Mouse (Mus musculus) mesoderm, embryonic 11.5 days (tissue): ENCODE measurements at regions not wholly inside any gene's neighbourhood (a gene's known extent, or its start where the extent isn't known, plus 50 kb on each side); places are given as distances from the start of the nearest gene placed in this dataset.
A peak's percentile ranks its signal among the peaks of the same experiment; 100 is the strongest.

ENCODE experiments used
- DNase-seq: peaks from one replicate; pipeline ENCODE4 v3.0.0-alpha.2; 2012; ENCODE audit warnings: low read depth, low spot score

DNA sequence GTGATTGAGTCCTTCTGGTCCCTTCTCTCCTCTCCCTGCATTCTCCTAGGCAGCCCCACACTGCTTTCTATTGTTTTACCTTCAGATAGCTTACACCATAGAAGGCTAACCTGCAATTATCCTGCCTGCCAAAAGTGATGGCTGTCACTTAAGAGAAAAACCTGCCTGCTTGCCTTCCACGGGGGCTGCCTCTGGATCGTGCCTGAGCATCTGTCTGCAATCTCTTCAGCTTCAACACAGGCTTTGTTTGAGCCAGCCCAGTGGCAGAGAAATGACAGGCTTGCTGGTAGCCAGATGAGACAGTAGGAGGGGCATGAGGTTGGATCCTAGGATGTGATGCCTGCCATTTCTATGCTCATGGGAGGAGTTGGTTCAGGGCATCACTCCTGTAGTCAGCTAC, 345.2 kb upstream of the Tshz3 start:
- DNase-seq, result no peak

DNA sequence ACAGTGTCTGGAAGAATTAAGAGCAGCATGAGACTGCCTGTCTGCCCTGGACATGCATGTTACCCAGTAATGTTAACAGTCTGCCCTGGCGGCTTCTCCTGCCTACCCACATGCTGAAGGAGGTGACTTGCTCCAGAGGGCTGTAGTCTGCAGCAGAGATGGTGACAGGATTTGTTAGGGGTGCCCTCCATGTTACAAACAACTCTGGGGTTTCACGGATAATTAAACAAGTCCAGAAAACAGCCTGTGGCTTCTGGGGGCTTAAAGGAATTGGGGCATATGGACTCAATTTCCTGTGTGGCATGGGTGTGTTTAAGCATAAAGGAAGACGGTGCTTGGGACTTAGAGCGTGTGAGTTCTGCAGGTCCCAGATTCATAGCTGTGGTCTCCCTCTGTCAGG, 347.3 kb upstream of the Tshz3 start:
- DNase-seq, result peak; percentile 8

DNA sequence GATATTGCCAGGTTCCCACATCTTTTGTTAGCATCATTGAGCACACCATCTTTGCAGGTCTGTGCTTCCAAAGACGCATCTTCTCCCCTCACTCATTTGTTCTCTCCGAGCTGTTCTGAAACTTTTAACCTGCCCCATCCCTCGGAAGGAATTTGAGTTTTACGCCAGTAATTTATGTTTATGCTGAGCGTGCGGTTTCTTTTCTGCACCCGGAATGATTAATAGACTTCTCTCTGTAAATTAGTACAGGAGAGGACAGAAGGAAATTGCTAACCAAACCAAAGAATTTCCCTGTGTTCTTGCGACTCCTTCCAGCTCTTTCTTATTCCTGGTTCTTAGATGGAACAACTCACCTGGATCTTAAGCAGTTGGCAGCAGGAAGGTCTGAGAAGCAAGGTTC, 349.7 kb upstream of the Tshz3 start:
- DNase-seq, result no peak

DNA sequence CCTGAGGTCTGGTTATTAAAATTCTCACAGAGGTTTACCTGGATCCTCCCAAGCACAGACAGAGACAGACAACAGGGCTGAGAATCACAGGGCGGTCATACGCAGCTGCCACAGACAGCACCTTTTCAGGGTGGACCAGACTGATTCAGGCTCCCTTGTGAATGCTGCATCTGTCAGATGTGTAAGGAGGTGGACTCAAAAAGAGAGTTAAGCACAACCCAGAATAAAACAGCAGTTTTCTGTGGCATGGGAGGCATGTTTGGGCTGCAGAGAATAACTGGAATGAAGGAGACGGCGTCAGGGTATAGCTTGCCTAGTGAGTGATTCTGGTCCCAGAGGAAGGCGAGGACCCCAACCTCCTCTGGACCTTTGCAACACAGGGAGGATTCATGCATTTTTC, 363.1 kb upstream of the Tshz3 start:
- no peak for DNase-seq

DNA sequence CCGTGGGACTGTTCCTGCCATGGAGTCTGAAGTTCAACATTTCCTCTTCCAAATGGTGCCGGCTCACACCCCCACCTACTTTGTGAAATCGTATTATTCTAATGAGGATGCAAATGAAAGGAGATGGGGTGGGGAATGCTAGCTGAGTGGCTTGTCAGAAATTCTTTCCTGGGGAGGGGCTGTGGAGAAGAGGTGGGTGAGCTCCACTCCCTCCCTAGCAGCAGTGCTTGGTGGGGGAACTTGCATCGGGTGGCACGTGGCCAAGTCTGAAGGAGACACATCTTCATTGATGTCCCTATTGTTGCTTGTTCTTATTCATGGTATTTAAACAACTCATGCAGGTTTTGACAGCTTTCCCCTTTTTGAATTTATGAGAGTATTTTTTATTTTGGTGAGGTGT, 363.8 kb upstream of the Tshz3 start:
- DNase-seq, result no peak

DNA sequence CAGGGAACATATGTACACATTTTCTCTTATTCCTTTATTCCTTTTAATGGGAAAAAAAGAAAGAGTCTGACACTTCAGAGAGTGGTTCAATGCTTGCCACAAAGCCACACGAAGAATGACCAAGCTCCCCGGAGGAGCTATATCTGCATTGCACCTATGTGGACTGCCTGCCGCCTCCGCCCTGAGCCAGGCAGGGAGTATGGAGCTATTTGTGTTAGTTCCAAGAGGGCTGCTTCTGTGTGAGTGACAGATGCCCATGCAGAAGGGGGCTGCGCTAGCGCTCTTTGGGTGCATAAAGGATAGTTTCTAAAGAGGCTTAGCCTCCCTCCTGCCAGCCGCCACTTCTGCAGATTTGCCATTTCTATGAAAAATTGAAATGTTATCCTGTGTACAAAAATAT, 365.3 kb upstream of the Tshz3 start:
- DNase-seq, result no peak

DNA sequence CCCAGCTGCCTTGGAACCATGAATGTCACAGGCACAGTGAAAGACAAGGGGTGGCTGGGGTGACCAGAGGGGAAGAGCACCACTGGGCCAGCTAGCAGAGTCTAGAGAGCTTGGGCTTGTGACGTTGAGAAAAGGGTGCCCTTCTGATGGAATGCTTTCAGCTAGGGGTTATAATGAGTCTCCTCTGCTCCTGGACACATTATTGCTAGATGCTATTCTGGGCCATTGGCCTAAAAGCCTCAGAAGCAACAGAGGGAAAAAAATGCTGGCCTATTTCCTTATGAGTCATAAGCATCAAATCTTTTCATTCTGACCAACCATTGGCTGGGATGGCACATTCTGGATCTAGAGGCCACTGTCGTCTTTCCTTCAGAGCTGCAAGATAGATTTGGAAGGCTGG, 369.8 kb upstream of the Tshz3 start:
- DNase-seq, result no peak

DNA sequence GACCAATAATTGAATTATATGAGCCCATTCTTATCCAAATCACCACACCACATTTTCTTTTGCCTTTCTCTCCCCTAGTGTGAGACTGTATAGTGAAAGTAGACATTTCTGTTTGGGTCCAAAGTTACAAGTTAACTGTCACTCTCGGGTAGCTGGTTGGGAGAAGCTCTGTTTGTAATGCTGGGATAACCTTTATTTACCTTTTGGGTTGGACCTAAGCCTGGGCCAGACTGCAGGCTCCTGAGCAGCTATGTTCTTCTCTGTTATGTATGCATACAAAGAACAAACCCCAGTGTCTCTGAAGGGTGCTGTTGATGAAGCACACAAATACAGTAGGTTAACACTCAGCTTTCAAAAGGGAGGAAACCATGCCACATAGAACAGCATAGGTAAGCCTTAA, 373.9 kb upstream of the Tshz3 start:
- DNase-seq, result no peak

DNA sequence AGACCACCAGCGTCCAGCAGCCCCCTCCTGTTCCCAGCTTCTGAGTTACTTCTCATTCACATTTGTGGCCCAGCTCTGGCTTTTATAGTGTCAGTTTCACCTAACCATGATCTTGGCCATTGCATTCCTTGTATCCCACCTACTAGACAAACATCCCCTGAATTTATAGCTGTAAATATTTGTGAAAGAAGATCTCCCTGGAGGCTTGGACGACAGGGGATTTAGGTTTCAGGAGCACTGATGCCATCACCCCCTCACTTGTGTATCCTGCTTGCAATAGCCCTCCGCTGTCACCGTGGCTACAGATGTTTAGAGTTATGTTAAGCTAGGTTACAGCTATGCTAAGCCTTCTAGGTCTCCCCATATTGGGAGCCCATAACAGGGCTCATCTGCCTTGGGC, 375.7 kb upstream of the Tshz3 start:
- DNase-seq, result no peak

DNA sequence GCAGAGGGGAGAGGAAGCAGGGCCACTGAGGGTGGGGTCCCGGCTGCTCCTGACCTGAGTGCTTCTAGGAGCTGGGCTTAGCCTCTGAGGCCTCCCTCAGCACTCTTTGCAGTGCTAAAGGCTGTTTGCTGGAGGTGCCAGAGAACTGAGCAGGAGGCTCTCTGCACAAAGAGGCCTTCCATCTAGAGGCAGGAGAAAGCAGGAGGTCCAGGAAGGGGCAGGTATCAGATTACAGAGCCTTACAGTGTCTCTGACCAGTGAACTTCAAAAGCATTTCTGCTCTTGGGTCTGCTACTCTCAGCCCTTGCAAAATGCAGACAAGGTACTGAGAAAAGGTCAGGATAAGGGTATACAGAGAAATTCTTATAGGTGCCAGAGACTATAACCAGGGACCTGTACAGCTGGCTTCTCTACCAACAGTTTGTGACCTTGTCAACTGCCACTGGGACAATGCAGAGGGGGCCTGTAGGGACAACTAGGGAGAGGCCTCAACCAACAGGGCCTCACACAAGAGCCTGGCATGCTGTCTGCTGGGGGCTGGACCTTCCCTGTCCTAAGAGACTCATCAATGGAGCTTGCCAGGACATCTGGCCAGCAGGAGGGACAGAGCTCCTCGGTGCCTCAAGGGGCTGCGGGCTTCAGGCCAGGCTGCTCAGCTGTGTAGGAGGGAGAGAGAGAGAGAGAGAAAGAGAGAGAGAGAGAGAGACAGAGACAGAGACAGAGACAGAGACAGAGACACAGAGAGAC, 380.3 kb upstream of the Tshz3 start:
- peak; percentile 39 for DNase-seq

DNA sequence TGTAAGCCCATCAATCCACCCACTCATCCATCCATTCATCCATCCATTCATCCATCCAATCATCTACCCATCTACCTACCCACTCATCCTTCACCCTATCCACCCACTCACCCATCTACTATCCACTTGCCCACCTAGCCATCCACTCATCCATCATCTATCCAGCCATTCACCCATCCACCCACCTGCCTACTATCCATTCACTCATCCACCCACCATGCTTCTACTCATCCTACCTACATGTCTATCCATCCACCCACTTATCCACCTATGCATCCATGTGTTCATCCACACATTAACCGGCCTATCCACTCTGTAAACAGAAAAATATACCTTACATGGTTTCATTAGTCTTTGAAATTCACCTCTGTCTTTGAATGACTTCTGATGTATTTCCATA, 384.2 kb upstream of the Tshz3 start:
- DNase-seq, result no peak

DNA sequence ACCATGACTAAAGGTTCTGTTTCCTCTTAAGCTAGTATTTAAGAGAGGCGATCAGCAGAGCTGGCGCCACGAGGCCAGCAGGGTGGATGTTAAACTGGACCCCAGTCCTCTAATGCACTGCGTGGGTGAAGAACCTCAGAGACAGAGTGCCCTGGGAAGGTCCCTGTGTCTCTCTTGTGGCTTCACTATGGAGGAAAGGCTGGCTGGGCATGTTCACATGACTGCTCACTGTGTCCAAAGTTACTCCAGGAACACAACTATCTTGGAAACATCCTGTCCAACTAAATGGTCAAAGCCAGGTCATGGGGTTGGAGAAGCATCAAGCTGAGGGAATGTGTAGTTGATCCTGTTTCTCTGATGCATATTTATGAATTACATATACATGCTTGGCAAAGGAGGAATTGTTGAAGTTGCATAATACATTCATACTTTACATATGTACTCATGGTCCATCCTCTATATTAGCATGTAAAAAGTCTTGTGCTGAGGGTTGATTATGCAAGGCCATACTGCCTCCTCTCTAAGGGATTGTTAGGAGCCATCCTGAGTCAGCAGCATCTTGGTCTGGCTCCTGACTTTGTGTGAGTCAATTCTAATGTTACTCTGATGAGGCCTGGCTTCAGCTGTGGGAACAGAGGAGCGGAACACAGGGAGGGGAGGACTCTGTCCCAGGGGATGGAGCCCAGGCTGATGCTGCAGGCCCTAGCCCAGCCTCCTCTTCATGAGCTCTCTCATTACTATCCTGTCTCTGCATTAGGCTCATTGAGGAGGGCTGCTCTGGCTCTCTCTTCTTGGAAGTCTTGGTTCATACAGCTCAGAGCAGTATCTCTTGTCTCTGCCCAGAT, 387.9 kb upstream of the Tshz3 start:
- no peak for DNase-seq

DNA sequence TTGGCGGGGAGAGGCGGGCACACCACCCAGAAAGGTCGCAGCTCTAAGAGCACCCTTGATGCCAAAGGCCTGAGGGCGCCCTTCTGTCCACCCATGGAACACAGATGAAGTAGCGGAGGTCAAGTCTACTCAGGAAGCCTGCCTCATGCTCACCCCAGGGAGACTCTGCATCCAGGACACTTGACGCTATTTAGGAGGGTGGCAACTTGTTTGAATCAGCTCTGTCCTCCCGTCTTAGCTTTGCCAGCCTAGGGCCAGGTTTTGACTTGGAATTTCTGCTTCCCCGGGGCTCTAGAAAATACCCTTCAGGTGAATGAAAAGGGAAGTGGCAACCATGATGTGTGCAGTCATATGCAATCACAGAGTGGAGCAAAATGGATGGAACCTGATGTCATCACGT, 389.2 kb upstream of the Tshz3 start:
- no peak for DNase-seq

DNA sequence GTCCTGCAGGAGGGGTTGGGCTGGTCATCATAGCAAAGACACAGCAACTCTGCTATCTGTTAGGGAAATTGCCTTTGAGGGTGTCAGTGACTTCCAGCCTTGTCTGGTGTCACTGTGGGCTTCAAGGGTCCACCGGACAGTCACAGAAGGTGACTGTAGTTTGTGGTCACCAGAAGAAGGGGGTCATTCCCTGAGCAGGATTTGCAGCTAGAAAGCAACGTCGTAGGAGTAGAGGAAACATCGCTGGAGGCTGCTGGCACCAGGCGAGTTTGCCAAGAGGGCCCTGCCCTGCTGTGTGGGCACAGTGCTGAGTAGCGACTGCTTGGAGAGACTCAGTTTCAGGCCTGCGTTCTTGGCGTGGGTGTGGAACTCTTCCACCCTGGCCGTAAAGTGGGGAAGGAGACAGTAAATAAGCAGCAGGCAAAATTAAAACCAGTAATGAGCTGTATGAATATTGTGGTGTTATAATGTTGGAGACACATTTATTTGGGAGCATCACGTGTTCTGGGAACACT, 389.8 kb upstream of the Tshz3 start:
- no peak for DNase-seq

DNA sequence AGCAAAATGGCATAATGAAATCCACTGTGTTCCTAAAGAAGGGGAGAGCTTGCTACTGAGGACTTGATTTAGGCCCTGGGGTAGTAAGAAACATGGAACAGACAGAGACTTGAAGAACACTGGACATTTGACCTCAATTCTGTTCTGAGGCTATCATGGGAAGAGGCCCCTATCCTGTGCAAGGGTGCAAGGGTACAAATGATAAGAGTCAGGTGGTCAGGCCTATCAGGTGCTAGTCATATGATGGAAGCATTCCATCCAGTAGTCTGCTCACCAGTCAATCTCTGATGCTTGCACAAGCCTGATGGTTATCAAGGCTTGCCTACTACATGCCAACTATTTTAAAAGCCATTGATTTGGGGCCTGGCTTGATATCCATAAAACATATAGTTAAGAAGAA, 420.6 kb upstream of the Tshz3 start:
- DNase-seq, result no peak

DNA sequence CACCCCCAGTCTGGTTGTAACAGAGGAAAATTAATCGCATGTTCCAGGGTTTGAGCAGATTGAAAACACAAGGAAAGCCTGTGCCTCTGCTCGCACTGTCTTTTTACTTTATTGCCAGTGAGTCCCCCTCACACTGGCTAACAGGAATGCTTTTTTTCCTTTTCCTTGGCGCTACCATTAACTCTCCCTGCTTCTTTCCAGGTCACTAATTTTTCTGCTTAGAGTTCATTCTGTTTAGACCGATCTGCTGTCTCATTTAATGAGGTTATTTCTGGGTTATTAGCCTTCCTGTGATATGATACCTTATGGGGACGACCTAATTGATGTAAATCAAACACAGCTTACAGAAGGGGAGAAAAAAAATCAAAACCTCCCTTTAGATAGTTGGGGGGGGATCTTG, 429.0 kb upstream of the Tshz3 start:
- no peak for DNase-seq

DNA sequence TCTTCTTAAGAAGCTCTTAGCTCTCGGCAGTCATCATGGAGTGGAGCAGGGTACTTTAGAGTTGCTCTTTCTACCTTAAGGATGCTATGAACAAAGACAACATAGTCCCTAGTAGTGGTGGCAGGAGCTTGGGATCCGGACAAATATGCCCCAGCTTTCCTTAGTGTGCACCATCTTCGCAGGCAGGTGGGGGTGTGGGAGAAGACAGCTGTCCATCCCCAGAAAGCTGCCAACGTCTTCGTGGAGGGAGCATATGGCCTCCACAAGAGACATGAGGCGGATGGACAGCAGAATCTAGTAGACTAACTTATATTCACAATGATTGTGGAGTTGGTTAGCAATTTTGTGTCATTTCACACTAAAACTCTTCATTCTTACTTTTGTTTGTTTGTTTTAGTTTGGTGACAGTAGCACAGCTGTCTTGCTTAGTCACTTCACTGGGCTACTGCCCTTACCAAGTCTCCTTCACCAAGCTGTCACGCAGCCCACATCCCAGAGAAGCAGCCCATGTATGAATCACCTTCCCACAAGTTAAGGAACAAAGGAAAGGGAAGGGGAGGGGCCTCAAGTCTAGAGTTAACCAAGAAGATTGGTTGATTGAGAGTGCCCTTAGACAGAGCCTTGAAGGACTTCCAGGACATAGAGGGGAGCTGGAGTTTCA, 432.6 kb upstream of the Tshz3 start:
- DNase-seq, result no peak

DNA sequence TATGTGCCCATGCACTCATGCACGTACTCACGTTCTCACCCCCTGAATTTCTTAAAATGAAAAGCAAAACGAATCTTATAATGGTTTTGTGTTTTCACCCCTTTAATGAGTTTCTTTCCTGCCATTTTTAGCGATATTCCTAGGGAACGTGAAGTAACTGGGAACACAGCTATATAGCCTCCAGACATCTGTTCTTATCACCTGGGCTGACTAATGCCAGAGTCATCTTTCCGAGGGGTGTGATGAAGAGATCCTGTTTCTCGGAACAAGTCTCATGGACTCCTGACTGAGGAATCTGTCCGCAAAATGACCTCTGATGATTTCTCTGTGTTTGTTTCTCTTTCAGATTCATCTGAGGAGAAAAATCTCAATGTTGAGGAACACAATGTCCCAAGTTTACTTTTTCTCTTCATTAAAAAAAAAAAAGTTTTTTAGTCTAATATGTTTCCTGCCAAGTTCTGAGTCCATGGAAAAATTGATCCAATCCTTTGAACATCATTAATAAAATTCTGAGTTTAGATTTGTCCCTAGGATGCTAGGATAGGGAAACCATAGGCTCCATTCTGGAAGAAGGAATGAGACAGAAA, 435.7 kb upstream of the Tshz3 start:
- no peak for DNase-seq

DNA sequence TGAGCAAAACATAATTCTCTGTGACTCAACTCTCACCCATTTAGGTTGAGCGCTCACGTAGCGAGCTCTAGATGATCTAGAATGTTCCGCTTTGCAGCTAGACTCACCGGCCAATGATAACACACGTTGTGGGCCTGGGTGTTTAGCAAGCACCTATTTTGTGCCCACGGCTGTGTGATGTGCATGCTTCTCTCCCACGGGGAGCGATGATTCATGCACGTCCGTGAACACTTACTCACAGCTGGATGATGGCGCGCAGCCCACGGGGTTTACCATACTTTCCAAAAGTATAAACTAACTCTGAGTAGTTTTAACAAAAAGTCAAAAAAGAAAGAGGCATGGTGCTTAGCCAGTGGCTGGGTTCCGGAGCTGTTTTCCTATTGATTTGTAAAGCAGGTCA, 440.8 kb upstream of the Tshz3 start:
- DNase-seq, result no peak

DNA sequence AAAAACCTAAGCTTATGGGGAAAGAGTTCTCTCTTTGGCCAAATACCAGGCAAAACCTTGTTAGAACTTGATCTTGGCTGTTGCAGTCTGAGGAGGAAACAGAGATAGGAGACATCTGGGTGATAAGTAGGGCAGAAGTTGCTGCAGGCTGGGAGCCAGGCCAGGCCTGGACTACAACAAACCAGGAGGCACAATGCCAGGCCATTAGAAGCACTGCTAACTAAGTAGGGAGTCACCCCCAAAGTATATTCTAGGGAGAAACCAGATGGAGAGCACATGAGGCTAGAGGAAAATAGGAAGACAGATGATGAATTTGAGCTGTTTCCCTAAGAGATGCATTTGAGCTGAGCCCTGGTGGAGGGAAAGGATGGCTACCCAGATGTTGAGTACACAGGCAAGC, 444.6 kb upstream of the Zfp507 start:
- DNase-seq, result no peak

DNA sequence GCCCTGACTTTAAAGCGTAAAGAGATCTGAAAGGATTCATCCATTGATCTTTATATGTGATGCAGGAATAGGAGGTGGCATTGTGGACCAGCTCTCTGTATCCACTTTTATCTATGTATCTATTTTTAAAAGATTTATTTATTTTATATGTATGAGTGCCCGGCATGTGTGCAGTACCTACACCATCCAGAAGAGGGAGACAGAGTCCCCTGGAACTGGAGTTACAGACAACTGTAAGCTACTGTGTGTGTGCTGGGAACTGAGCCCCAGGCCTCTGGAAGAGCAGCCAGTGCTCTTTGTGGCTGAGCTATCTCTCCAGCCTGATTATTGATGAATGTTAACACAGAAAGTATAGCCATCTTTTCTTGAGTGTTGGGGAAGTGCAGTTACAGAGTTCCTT, 433.9 kb upstream of the Zfp507 start:
- no peak for DNase-seq

DNA sequence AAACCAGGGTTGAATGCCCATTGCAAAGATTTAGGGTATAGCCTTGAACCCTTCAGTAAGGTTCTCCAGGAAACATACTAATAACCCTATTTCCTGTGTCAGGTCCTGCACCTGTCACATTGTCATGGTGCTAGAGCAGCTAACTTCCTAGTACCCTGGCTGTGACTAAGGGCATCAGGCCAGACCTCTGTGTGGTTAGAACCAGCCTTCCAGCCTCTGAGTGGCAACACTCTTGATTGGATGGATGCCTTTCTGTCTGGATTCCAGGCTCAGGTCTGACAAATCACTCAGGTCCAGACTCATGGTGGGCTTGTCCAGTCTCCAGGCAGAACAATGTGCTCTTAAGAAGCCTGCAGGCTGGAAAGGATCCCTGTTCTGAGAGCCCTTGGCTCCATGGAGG, 426.2 kb upstream of the Zfp507 start:
- no peak for DNase-seq
